Mouse (Mus musculus) ES-E14 (cell line): ENCODE results near the gene Dnajb13. TPM values are rescaled to one million over a fixed set of nuclear protein-coding genes. Genes with fewer than 3 reads are reported as not detected.
A peak's percentile ranks its signal among the peaks of the same experiment; 100 is the strongest.

Experiments used
- DNase-seq: peaks from one replicate; pipeline ENCODE4 v3.0.0-alpha.2; 2013; ENCODE audit warnings: low read depth, low spot score
- H3K27ac ChIP-seq: 2 replicates; pipeline ENCODE4 v1.5.1; 2012; ENCODE audit warnings: low read depth, mild to moderate bottlenecking, low read length, moderate library complexity, mixed read lengths; ENCODE audit not compliant: poor library complexity, insufficient read depth, severe bottlenecking
- H3K36me3 ChIP-seq: 2 replicates; pipeline ENCODE4 v1.6.1; 2012; ENCODE audit warnings: mild to moderate bottlenecking, low read length, moderate library complexity, mixed read lengths; ENCODE audit not compliant: control insufficient read depth, poor library complexity, insufficient read depth, severe bottlenecking
- H3K4me1 ChIP-seq, 2 experiments: fragments of 150-350 bp in 1 of 2; sonication (generic) in 1 of 2; 2 replicates each; pipeline ENCODE4 v1.6.1; 2012; ENCODE audit warnings: low read length in 2 of 2, mild to moderate bottlenecking in 1 of 2, mixed read lengths in 1 of 2; ENCODE audit not compliant: control insufficient read depth in 2 of 2, insufficient read depth in 2 of 2, poor library complexity in 1 of 2
- H3K4me3 ChIP-seq, 2 experiments: fragments of 150-350 bp in 1 of 2; sonication (generic) in 1 of 2; 2 replicates each; pipeline ENCODE4 v1.5.1; 2012; ENCODE audit warnings: low read length in 2 of 2, low read depth in 1 of 2, mild to moderate bottlenecking in 1 of 2, mixed read lengths in 1 of 2; ENCODE audit not compliant: insufficient read depth in 1 of 2, poor library complexity in 1 of 2, severe bottlenecking in 1 of 2
- H3K9ac ChIP-seq: 2 replicates; pipeline ENCODE4 v1.6.1; 2012; ENCODE audit warnings: low read depth, mild to moderate bottlenecking, low read length, mixed read lengths; ENCODE audit not compliant: poor library complexity, insufficient read depth, severe bottlenecking
- H3K9me3 ChIP-seq: fragments of 150-350 bp; sonication (generic); 2 replicates; pipeline ENCODE4 v1.6.1; 2012; ENCODE audit warnings: low read depth, mild to moderate bottlenecking, low read length; ENCODE audit not compliant: control insufficient read depth, insufficient read depth
- CHD2 ChIP-seq: IDR thresholded peaks from 2 replicates; pipeline ENCODE4 v1.6.1; 2014; ENCODE audit warnings: mild to moderate bottlenecking, low read depth, low read length, inconsistent platforms
- HCFC1 ChIP-seq: IDR thresholded peaks from 2 replicates; pipeline ENCODE4 v1.6.1; 2012; ENCODE audit warnings: low read length, inconsistent platforms, borderline replicate concordance; ENCODE audit not compliant: insufficient read depth
- MAFK ChIP-seq: IDR thresholded peaks from 2 replicates; pipeline ENCODE4 v1.6.1; 2014; ENCODE audit warnings: mild to moderate bottlenecking, low read depth, low read length, inconsistent platforms; ENCODE audit not compliant: insufficient read depth
- ZC3H11A ChIP-seq: IDR thresholded peaks from 2 replicates; pipeline ENCODE4 v1.6.1; 2012; ENCODE audit warnings: low read depth, mild to moderate bottlenecking, inconsistent platforms, low read length, borderline replicate concordance
- ZNF384 ChIP-seq: IDR thresholded peaks from 2 replicates; pipeline ENCODE4 v1.6.1; 2012; ENCODE audit warnings: low read depth, low read length, inconsistent platforms
- in situ Hi-C, 2 experiments: fragments of 600-800 bp; cut with MboI; formaldehyde crosslinking; loops; one replicate each; pipeline ENCODE4 v1.15.1; 2025; ENCODE audit warnings: low sequenced_read_pairs in 2 of 2, inconsistent platforms in 1 of 2; ENCODE audit not compliant: unreplicated experiment in 2 of 2
- total RNA-seq: library from RNA; depleted of rRNA; stranded (reverse); fragments of 300-350 nt; gene quantifications from 2 replicates; pipeline ENCODE4 v1.2.3, GENCODE M21; 2012

Dnajb13 gene
- total RNA-seq, 1 experiment, result 2.8 TPM

GRCm38 (mm10) chr7:100497402-100497801, 17.4 kb downstream of the Dnajb13 start:
- Histone ChIP-seq H3K9me3 (no peaks in the 10 kb centered on the region), H3K27ac (no peak overlapping the region), H3K4me1 (peaks cover 3 to 42% of the 10 kb centered on the region in 2 experiments; a peak in 3 of 4 replicates), H3K9ac (peak overlapping the region; percentile 3; the same call in 1 of the 2 replicates), H3K36me3 (peaks cover 55% of the 10 kb centered on the region), H3K4me3 (0 out of 4 replicates have a peak overlapping the region, but pooled peaks of 1 of the 2 experiments have one; percentile 13)
- TF ChIP-seq HCFC1 (no peak), CHD2 (no peak), ZNF384 (no peak), MAFK (no peak), ZC3H11A (no peak)
- no peak for DNase-seq
- in situ Hi-C loops, result no loop called here

- no peak for DNase-seq
- Histone ChIP-seq H3K27ac (no peak overlapping the region; the same call in 1 of the 2 replicates), H3K4me3 (peak overlapping the region in 1 of 2 experiments; percentile 13; a peak in 1 of 4 replicates), H3K36me3 (peaks cover 55% of the 10 kb centered on the region), H3K9ac (0 out of 2 replicates have a peak overlapping the region, but pooled peaks have one; percentile 8), H3K4me1 (peaks cover 3 to 41% of the 10 kb centered on the region in 2 experiments; a peak in 3 of 4 replicates), H3K9me3 (no peaks in the 10 kb centered on the region)
- TF ChIP-seq MAFK (no peak), CHD2 (no peak), ZC3H11A (no peak), ZNF384 (no peak), HCFC1 (no peak)
- in situ Hi-C loops, result no loop called here
Observed at GRCm38 (mm10) chr7:100496791-100497190, 18.0 kb downstream of the Dnajb13 start.

- no peak for DNase-seq
- H3K4me3 ChIP-seq, result peak overlapping the region in 1 of 2 experiments; percentile 8; a peak in 1 of 4 replicates
- peak overlapping the region; percentile 33; the same call in 1 of the 2 replicates for H3K27ac ChIP-seq
- in situ Hi-C loops, result no loop called here
- H3K36me3 ChIP-seq, result peaks cover 55% of the 10 kb centered on the region
- H3K9ac ChIP-seq, result peak overlapping the region; percentile 18; the same call in 1 of the 2 replicates
- peaks cover 3 to 37% of the 10 kb centered on the region in 2 experiments; a peak in 3 of 4 replicates for H3K4me1 ChIP-seq
- TF ChIP-seq MAFK, result no peak
- TF ChIP-seq ZNF384, result no peak
- TF ChIP-seq ZC3H11A, result no peak
- no peak for TF ChIP-seq HCFC1
- TF ChIP-seq CHD2, result no peak
- no peaks in the 10 kb centered on the region for H3K9me3 ChIP-seq
Observed at GRCm38 (mm10) chr7:100496371-100496770, 18.4 kb downstream of the Dnajb13 start.

- peak overlapping the region; percentile 74 to 94; a peak in 2 of 4 replicates for H3K4me3 ChIP-seq
- DNase-seq, result peak; percentile 81
- peak overlapping the region; percentile 53 for H3K9ac ChIP-seq
- peaks cover 55% of the 10 kb centered on the region for H3K36me3 ChIP-seq
- TF ChIP-seq CHD2 (no peak), HCFC1 (no peak), ZC3H11A (no peak), ZNF384 (no peak), MAFK (no peak)
- H3K9me3 ChIP-seq, result no peaks in the 10 kb centered on the region
- in situ Hi-C loops, result no loop called here
- peak overlapping the region; percentile 67 for H3K27ac ChIP-seq
- peaks cover 3 to 31% of the 10 kb centered on the region in 2 experiments; a peak in 2 of 4 replicates for H3K4me1 ChIP-seq
Observed at GRCm38 (mm10) chr7:100495581-100496251, 19.0 kb downstream of the Dnajb13 start.
